Mouse (Mus musculus) lung, adult 2 months (tissue): ENCODE data around the gene Tspan31.

Source experiments
- CTCF ChIP-seq: fragments of 200-500 bp; IDR thresholded peaks from 2 replicates; pipeline ENCODE4 v1.5.1; 2011; ENCODE audit warnings: mild to moderate bottlenecking, low read length, control low read depth; ENCODE audit not compliant: insufficient read depth
- POLR2A ChIP-seq: fragments of 200-500 bp; IDR thresholded peaks from 2 replicates; pipeline ENCODE4 v1.6.1; 2011; ENCODE audit warnings: low read depth, mild to moderate bottlenecking, control low read depth, low read length, borderline replicate concordance; ENCODE audit errors: extremely low read depth

GRCm38 (mm10) chr10:127107563-127108261 is 37.6 kb upstream of the Tspan31 start:
- TF ChIP-seq POLR2A (no peak), CTCF (no peak)
